Mouse (Mus musculus): ENCODE results near the gene Rabgap1l.

DNA sequence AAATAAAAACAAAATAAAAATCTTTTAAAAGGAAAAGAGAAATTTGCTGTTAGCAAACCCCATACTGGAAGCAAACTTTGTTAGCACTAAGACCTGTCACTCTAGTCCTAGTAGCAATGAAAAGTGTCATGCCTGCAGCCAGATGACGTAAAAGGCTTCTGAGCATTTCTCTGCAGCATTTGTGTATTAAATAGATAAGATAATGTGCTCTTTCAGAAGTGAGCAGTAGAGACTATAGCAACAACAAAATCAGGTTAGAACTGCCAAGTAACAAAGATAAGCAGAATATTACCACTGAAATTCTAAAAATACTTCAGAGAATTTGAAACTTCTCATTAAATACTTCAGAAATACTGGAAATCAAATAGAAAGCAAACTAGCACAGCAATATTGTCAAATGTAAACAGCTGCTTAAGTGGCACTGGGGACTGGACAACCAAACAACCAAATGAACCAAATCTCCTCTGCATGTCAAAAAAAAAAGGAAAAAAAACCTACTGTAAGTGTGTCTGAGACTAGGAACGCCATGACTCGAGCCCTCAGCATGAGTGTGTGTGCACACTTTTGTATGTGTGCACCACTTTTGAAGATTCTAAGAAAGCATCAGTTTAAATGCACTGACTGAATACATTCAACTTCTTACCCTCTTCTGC is 111.5 kb downstream of the Rabgap1l start:
- TF ChIP-seq GATA1 (IDR thresholded peaks at IDR 0.05; ENCODE audit: borderline replicate concordance, low read length) = no peak
- TF ChIP-seq FLI1 (IDR thresholded peaks at IDR 0.05; ENCODE audit: low read length) = no peak
